Mouse (Mus musculus) MEL (cell line): ENCODE data around the gene Gfra1. TPM values are rescaled to one million over a fixed set of nuclear protein-coding genes. Genes with fewer than 3 reads are reported as not detected.

Experiments used
- DNase-seq: peaks from one replicate; pipeline ENCODE4 v3.0.0; 2011; ENCODE audit warnings: low read depth, low spot score
- H3K27ac ChIP-seq: 2 replicates; pipeline ENCODE4 v1.5.1; 2012; ENCODE audit warnings: low read depth, mild to moderate bottlenecking, control low read depth, low read length, moderate library complexity; ENCODE audit not compliant: control insufficient read depth
- H3K27me3 ChIP-seq, 2 experiments: fragments of 150-350 bp in 1 of 2; sonication (generic) in 1 of 2; 2 replicates each; pipeline ENCODE4 v1.6.1; 2012; ENCODE audit warnings: low read length in 2 of 2, mild to moderate bottlenecking in 2 of 2, improper control_type of control experiment in 1 of 2, moderate library complexity in 1 of 2; ENCODE audit not compliant: insufficient read depth in 2 of 2, control insufficient read depth in 1 of 2
- H3K36me3 ChIP-seq, 2 experiments: 2 replicates each; pipeline ENCODE4 v1.6.1; 2012 to 2014; ENCODE audit warnings: low read length in 2 of 2, improper control_type of control experiment in 1 of 2, inconsistent platforms in 1 of 2, mild to moderate bottlenecking in 1 of 2; ENCODE audit not compliant: insufficient read depth in 2 of 2, control insufficient read depth in 1 of 2
- H3K4me1 ChIP-seq, 2 experiments: fragments of 150-350 bp in 1 of 2; sonication (generic) in 1 of 2; 2 replicates each; pipeline ENCODE4 v1.6.1; 2012; ENCODE audit warnings: low read length in 2 of 2, improper control_type of control experiment in 1 of 2, mild to moderate bottlenecking in 1 of 2; ENCODE audit not compliant: insufficient read depth in 2 of 2, control insufficient read depth in 1 of 2
- H3K4me3 ChIP-seq, 2 experiments: fragments of 150-350 bp in 1 of 2; sonication (generic) in 1 of 2; 2 replicates each; pipeline ENCODE4 v1.5.1; 2012; ENCODE audit warnings: low read depth in 2 of 2, low read length in 2 of 2, mild to moderate bottlenecking in 2 of 2, moderate library complexity in 2 of 2, control low read depth in 1 of 2, improper control_type of control experiment in 1 of 2; ENCODE audit not compliant: control insufficient read depth in 1 of 2, insufficient read depth in 1 of 2
- H3K79me2 ChIP-seq: 2 replicates; pipeline ENCODE4 v1.6.1; 2012; ENCODE audit warnings: mild to moderate bottlenecking, low read length, moderate library complexity; ENCODE audit not compliant: control insufficient read depth, poor library complexity, insufficient read depth
- H3K9ac ChIP-seq: 2 replicates; pipeline ENCODE4 v1.6.1; 2012; ENCODE audit warnings: low read depth, mild to moderate bottlenecking, control low read depth, low read length, moderate library complexity; ENCODE audit not compliant: control insufficient read depth, poor library complexity, severe bottlenecking
- H3K9me3 ChIP-seq: fragments of 150-350 bp; sonication (generic); replicated peaks from 2 replicates; pipeline ENCODE4 v1.6.1; 2012; ENCODE audit warnings: mild to moderate bottlenecking, low read length, improper control_type of control experiment, moderate library complexity; ENCODE audit not compliant: insufficient read depth
- BHLHE40 ChIP-seq: IDR thresholded peaks from 2 replicates; pipeline ENCODE4 v1.6.1; 2012; ENCODE audit warnings: low read depth, mild to moderate bottlenecking, inconsistent platforms, low read length, improper control_type of control experiment, borderline replicate concordance
- CHD1 ChIP-seq: IDR thresholded peaks from 2 replicates; pipeline ENCODE4 v1.6.1; 2012; ENCODE audit warnings: low read depth, mild to moderate bottlenecking, inconsistent platforms, low read length, improper control_type of control experiment
- E2F4 ChIP-seq: IDR thresholded peaks from 2 replicates; pipeline ENCODE4 v1.6.1; 2011; ENCODE audit warnings: low read depth, low read length, improper control_type of control experiment, borderline replicate concordance
- EP300 ChIP-seq, 2 experiments: IDR thresholded peaks; 2 replicates each; pipeline ENCODE4 v1.6.1; 2011; ENCODE audit warnings: improper control_type of control experiment in 2 of 2, low read length in 2 of 2, low read depth in 1 of 2, mild to moderate bottlenecking in 1 of 2
- ETS1 ChIP-seq: IDR thresholded peaks from 2 replicates; pipeline ENCODE4 v1.6.1; 2012; ENCODE audit warnings: low read depth, mild to moderate bottlenecking, inconsistent platforms, low read length, improper control_type of control experiment, moderate library complexity
- GATA1 ChIP-seq: IDR thresholded peaks from 2 replicates; pipeline ENCODE4 v1.6.1; 2011; ENCODE audit warnings: low read depth, low read length, improper control_type of control experiment
- HCFC1 ChIP-seq: IDR thresholded peaks from 2 replicates; pipeline ENCODE4 v1.6.1; 2012; ENCODE audit warnings: low read depth, mild to moderate bottlenecking, inconsistent platforms, low read length, improper control_type of control experiment, moderate library complexity
- MAX ChIP-seq: IDR thresholded peaks from 2 replicates; pipeline ENCODE4 v1.6.1; 2011; ENCODE audit warnings: low read length, improper control_type of control experiment
- MXI1 ChIP-seq: IDR thresholded peaks from 2 replicates; pipeline ENCODE4 v1.6.1; 2011; ENCODE audit warnings: mild to moderate bottlenecking, low read depth, low read length, improper control_type of control experiment
- MYB ChIP-seq: IDR thresholded peaks from 2 replicates; pipeline ENCODE4 v1.6.1; 2011; ENCODE audit warnings: mild to moderate bottlenecking, low read depth, low read length, improper control_type of control experiment
- MYC ChIP-seq: IDR thresholded peaks from 2 replicates; pipeline ENCODE4 v1.6.1; 2011; ENCODE audit warnings: low read depth, mild to moderate bottlenecking, low read length, improper control_type of control experiment, moderate library complexity
- SIN3A ChIP-seq: IDR thresholded peaks from 2 replicates; pipeline ENCODE4 v1.6.1; 2012; ENCODE audit warnings: low read length, improper control_type of control experiment, inconsistent platforms
- SMC3 ChIP-seq: IDR thresholded peaks from 2 replicates; pipeline ENCODE4 v1.6.1; 2011; ENCODE audit warnings: low read depth, low read length, improper control_type of control experiment
- UBTF ChIP-seq: IDR thresholded peaks from 2 replicates; pipeline ENCODE4 v1.6.1; 2012; ENCODE audit warnings: low read depth, mild to moderate bottlenecking, inconsistent platforms, low read length, improper control_type of control experiment, moderate library complexity, borderline replicate concordance; ENCODE audit not compliant: insufficient read depth
- USF1 ChIP-seq: IDR thresholded peaks from 2 replicates; pipeline ENCODE4 v1.6.1; 2014; ENCODE audit warnings: low read depth, mild to moderate bottlenecking, inconsistent platforms, low read length, improper control_type of control experiment, moderate library complexity
- USF2 ChIP-seq, 2 experiments: IDR thresholded peaks; 2 replicates each; pipeline ENCODE4 v1.6.1; 2011 to 2012; ENCODE audit warnings: improper control_type of control experiment in 2 of 2, low read length in 2 of 2, borderline replicate concordance in 1 of 2, inconsistent platforms in 1 of 2, low read depth in 1 of 2, mild to moderate bottlenecking in 1 of 2; ENCODE audit not compliant: insufficient read depth in 1 of 2
- ZC3H11A ChIP-seq: IDR thresholded peaks from 2 replicates; pipeline ENCODE4 v1.6.1; 2012; ENCODE audit warnings: low read depth, mild to moderate bottlenecking, inconsistent platforms, low read length, improper control_type of control experiment
- ZMIZ1 ChIP-seq: IDR thresholded peaks from 2 replicates; pipeline ENCODE4 v1.6.1; 2012; ENCODE audit warnings: low read depth, mild to moderate bottlenecking, inconsistent platforms, low read length, improper control_type of control experiment, moderate library complexity
- ZNF384 ChIP-seq: IDR thresholded peaks from 2 replicates; pipeline ENCODE4 v1.6.1; 2012; ENCODE audit warnings: low read depth, mild to moderate bottlenecking, inconsistent platforms, low read length, improper control_type of control experiment
- polyA plus RNA-seq, 2 experiments: library from polyadenylated mRNA; stranded (reverse) in 1 of 2; unstranded in 1 of 2; fragments of >175 nt in 1 of 2; fragments of >200 nt in 1 of 2; gene quantifications; 2 replicates each; pipeline versions ENCODE4 v1.2.1 to v1.2.4; 2012; ENCODE audit warnings: low replicate concordance in 2 of 2, low read depth in 1 of 2; ENCODE audit not compliant: insufficient read length in 2 of 2, insufficient read depth in 1 of 2, missing spikeins in 1 of 2
- total RNA-seq: library from RNA; depleted of rRNA; stranded (reverse); fragments of 300-350 nt; gene quantifications from 2 replicates; pipeline ENCODE4 v1.2.3, GENCODE M21; 2012

The Gfra1 gene
- total and polyA plus RNA-seq, 3 experiments: not detected

- H3K4me1 ChIP-seq: no peaks in the 10 kb centered on the region
- H3K9ac ChIP-seq: no peak overlapping the region
- H3K9me3 ChIP-seq: no peaks in the 10 kb centered on the region
- no peak for DNase-seq
- TF ChIP-seq ZMIZ1 (no peak), SIN3A (no peak)
- TF ChIP-seq, all 39 proteins: peak for 0
- no peaks in the 10 kb centered on the region for H3K36me3 ChIP-seq
- H3K79me2 ChIP-seq: no peaks in the 10 kb centered on the region
- peaks cover 0 to 1% of the 10 kb centered on the region in 2 experiments; a peak in 1 of 4 replicates for H3K27me3 ChIP-seq
- H3K27ac ChIP-seq: no peak overlapping the region
- no peak overlapping the region for H3K4me3 ChIP-seq
Measured at GRCm38 (mm10) chr19:58389466-58389865, 66.2 kb downstream of the Gfra1 start.

GRCm38 (mm10) chr19:58388851-58389447 lies 66.8 kb downstream of the Gfra1 start:
- Histone ChIP-seq H3K4me1 (no peaks in the 10 kb centered on the region), H3K4me3 (no peak overlapping the region), H3K27me3 (peaks cover 0 to 1% of the 10 kb centered on the region in 2 experiments; a peak in 1 of 4 replicates), H3K27ac (no peak overlapping the region), H3K9me3 (no peaks in the 10 kb centered on the region), H3K36me3 (no peaks in the 10 kb centered on the region), H3K79me2 (no peaks in the 10 kb centered on the region), H3K9ac (no peak overlapping the region)
- TF ChIP-seq USF1 (no peak), BHLHE40 (no peak), GATA1 (no peak), MYC (no peak), ZNF384 (no peak), MXI1 (no peak), MAX (no peak), USF2 (IDR thresholded peaks at IDR 0.05; ENCODE audit: borderline replicate concordance in 1 of 2, insufficient read depth in 1 of 2, low read depth in 1 of 2, low read length in 2 of 2) (no peak), ZC3H11A (no peak), ETS1 (no peak), HCFC1 (no peak), EP300 (IDR thresholded peaks at IDR 0.05; ENCODE audit: low read depth in 1 of 2, low read length in 2 of 2) (no peak), UBTF (no peak), SMC3 (no peak), E2F4 (no peak), ZMIZ1 (no peak), CHD1 (no peak), MYB (no peak)
- no peak for DNase-seq
